Mouse (Mus musculus) cerebellum, postnatal 14 days (tissue): Measurements from ENCODE around the gene Galnt4.

ENCODE experiments used
- DNase-seq, 2 experiments: peaks; one replicate each; pipeline ENCODE4 v3.0.0; 2021; ENCODE audit warnings: mixed read lengths in 2 of 2

The Galnt4 gene

DNA sequence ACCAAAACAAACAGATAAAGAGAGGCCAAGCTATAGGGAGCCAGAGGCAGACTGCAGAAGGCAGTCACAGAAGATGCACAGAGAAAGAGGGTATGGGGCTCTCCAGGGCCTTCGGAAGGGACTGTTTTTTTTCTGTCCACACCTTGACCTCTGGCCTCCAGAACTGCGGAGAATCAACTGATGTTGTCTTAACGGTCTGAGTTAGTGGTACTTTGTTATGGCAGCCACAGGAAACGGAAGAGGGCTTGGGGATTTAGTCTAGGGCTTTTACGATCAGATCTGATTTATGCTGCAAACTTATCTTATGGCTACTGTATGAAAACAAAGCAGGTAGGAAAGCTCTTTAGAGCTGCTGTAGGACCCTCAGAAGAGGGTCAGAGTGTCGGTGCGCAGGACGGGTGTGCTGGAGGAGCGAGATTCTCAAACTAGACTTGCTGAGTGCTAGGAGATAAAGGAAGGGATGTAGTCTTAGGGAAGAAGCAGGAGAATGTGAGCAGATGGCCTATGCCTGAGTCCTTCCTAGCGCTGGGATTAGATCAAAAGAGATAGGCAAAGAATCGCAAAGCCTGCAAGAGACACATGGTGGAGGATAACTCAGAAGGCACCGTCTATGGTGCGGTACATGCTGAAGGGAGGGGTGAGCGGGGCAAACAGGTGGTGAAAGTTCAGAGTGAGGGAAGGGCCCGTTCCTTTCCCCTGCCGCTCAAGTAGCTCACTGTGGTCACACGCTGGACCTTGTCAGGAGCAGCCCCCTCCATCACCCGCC, 7.7 kb downstream of the Galnt4 start:
- no peak for DNase-seq

DNA sequence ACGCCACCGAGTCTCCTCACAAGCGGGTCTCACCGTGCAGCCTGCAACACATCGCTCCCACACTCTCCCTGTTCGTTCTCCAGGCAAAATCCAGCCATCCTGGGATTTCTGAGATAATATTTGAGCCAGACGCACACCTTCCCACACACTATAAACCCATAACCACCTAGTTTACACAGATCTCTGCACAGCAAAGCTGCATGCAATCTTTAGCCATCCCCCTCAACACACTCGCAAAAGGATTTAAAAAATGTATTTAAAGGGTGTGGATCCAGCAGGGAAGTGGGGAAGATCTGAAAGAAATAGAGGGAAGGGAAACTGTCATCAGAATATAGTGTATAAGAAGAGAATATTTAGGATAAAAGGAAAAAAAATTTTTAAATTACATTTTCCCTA, 8.3 kb downstream of the Galnt4 start:
- DNase-seq: no peak

DNA sequence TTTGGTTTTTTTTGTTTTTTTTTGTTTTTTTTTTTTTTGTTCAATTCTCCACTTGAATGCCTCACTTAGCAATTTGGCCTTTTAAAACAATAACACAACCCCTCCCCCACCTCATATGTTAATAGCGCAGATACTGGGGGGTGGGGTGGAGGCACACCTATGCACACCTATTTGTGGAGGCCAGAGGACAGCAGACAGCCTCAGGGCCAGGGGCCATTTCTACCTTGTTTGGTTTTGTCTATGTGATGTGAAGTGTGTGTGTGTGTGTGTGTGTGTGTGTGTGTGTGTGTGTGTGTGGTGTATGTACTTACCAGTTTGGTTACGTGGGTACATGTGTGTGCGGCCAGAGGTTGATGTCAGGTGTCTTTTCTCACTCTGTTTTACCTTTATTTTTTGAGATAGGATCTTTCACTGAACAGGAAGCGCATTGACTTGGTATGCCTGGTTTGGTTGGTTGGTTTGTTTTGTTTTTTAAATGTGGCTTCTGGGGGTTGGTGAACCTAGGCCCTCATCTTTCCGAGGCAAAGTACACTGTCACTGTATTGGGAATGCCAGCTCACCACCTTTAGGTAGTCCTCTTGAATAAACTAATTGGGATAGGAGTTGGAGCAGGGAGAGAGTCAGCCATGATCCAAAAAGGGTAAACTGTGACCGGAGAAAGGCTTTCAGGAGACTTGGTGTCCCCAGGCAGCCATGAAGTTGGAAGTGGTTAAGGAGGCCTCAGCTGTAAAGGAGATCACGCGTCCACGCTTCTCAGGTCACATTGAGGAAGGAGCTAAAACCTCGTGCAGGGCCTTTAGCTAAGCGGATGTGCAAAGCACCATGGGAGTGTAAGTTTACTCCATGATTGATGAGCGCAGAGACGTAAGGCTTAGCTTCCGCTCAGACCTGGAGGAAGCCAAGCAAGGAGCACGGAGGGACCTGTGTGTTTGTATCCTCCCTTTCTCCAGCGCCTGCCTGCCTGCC, 9.0 kb downstream of the Galnt4 start:
- DNase-seq: no peak

DNA sequence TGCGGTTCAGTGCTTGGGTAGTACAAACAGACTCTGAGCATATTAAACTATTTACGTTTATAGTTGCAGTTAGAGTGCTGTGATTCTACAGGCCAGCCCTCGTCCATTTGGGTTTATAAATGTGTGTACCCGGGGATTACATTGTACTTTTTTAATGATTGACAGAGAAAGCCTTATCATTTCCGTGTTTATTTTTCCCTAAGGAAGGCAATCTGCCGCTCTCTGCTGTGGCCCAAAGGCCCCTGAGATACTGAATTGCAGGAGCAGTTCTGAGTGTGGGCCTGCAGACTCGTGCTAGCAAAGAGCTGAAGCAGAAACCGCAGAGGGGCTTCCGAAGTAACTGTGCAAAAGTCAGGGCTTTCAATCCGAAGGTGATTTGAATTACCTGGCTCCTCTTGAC, 9.9 kb downstream of the Galnt4 start:
- DNase-seq: no peak

GRCm38 (mm10) chr10:99118697-99119096, 10.7 kb downstream of the Galnt4 start:
- no peak for DNase-seq

- DNase-seq: no peak
These were observed 11.5 kb downstream of the Galnt4 start for GRCm38 (mm10) chr10:99119471-99119870.

- no peak for DNase-seq
These were observed 18.3 kb downstream of the Galnt4 start, which contains the start of gene Phxr2 for GRCm38 (mm10) chr10:99126225-99126624. Gene Phxr2 (minus strand): TSS chr10:99126325.

GRCm38 (mm10) chr10:99126954-99127353, 19.0 kb downstream of the Galnt4 start:
- DNase-seq: no peak

GRCm38 (mm10) chr10:99127691-99128261, 19.8 kb downstream of the Galnt4 start:
- no peak for DNase-seq

- DNase-seq: no peak
These were observed 22.7 kb downstream of the Galnt4 start for GRCm38 (mm10) chr10:99130611-99131010.

- DNase-seq: no peak
These were observed 23.3 kb downstream of the Galnt4 start for GRCm38 (mm10) chr10:99131298-99131697.

- no peak for DNase-seq
These were observed 24.2 kb downstream of the Galnt4 start for GRCm38 (mm10) chr10:99132189-99132588.

DNA sequence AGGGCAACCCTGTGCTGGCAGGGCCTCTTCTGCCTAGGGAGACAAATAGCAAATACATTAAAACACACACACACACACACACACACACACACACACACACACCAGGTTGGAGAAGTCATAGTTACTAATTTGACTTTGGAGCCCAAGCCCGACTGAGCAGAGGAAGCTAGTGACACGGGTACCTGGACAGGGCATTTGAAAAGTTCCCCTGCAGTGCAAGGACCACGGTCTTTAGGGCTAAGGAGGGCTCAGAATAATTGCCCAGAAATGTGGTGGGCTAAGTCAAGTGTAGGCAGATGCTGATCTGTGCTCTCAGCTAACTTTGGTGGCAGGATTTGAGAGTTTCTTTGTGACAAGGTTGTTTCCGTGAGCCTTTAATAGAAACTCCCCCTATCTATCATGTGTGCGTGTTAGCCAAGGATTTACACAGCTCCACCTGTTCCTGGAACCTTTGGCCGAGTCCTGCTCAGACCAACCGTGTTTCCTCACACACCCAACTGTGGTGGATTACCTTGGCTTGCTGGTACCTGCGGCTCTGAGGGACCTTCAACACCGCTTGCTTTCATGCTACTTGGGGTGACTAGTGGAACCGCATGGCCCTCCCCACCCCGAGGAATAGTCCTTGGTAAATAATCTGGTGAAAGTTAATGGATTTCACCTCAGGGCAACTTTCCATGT, 24.8 kb downstream of the Galnt4 start:
- DNase-seq: peak in 1 of 2 experiments; percentile 27

DNA sequence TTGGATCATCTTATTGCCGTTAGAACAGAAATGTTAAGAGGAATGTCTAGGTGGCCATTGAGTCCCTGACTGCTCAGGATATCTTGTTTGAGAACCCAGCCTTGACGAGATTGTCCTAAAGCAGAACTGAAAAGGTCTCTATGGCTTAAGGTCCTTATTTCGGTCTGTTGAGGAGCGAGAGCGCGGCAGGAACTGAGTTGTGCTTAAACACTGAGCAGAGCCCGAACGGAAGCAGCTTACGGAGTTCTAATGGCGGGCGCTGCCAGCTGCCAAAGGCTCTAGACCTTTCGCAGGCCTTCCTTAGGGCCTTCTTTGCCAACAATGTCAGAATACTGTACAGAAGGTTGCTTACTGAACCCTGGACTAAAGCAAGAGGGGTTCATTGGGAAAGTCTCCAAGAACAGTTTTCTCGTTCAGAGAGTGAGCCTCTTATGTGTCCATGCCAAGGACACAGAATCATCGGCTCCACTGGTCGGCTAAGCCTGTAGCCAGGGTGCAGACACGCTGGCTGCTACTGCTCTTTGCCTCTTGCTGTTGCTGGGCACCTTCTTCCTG, 25.4 kb downstream of the Galnt4 start:
- DNase-seq: peak; percentile 24 to 29

GRCm38 (mm10) chr10:99136337-99136736, 28.4 kb downstream of the Galnt4 start:
- peak; percentile 47 to 64 for DNase-seq

DNA sequence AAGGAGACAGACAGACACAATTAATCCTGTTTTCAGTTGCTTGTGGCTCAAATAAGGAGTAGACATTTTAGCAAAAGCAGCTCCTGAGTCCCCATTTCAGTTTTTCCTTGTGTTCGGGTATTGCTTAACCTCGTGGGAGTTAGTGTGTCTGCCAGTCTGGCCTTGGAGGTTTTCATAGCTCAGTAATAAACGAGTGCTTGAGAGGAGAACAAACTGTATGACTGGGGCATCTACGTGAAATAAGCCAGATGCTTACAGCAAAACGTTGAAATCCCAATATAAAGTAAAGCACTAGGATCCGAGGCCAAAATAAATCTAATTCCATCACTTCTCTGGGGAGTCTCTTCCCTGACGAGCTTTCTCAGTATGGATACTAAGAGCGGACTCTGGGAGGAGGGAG, 37.7 kb downstream of the Galnt4 start:
- no peak for DNase-seq

GRCm38 (mm10) chr10:99146596-99146995, 38.6 kb downstream of the Galnt4 start:
- no peak for DNase-seq

DNA sequence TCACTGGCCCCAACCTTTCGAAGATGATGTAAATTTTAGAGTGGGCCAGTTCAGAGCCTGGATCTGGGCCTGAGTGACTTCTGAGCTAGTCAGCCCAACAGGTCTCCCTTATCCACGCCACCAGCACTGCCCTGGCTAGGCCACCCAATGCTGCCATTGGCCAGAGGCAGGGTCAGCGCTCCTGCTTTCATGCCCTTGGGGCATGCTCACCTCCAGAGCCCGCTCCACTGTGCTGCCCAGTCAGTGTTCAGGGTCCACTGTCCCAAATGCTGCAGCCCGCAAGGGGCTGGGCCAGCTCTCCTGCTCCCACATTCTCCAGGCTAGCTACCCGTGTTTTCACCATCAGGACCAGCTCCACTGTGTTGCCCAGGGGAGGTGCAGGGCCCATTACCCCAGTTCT, 42.1 kb downstream of the Galnt4 start:
- DNase-seq: no peak

DNA sequence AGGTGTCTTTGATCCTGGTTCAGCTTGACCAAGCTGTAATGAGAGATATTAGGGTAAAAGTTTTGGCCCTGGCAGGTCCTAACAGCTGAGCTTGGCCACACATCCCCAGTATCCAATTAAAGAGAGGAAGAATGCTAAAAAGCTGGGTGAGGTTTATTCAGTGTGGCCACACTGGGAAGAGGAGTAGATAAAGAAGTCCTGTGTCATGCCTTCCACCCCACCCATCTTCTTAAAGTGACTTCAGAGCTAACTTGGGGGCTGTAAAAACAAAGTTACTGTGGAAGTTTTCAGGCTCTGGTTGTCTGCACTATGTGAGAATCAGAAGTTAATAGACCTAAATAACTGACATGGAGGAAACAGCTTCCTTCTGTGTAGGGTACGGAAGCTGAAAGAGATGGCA, 43.6 kb downstream of the Galnt4 start:
- no peak for DNase-seq

GRCm38 (mm10) chr10:99152063-99152462, 44.1 kb downstream of the Galnt4 start:
- peak in 1 of 2 experiments; percentile 62 for DNase-seq

DNA sequence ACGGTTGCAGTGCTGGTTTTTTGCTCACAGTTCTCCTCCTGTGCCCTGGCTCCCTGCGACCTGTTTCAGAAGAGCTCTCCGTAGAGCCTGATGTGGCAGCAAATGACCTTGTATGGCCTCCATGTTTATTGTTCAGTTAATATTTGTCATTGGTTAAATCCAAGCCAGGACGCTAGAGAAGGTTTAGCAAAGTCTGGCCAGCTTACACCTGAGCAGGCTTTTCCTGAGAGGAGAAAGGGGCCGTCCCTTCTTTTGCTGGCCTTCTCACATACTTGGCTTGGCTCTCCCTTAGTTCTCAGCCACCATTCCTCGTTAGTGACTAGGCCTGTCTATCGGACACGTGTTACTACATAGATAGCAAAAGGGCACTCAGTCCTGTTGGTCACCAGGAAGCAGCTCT, 46.7 kb downstream of the Galnt4 start:
- DNase-seq: no peak

- DNase-seq: no peak
These were observed 48.8 kb downstream of the Galnt4 start for GRCm38 (mm10) chr10:99156808-99157207.
